Mouse (Mus musculus): ENCODE measurements around the gene Tbc1d20. TPM values are rescaled to one million over a fixed set of nuclear protein-coding genes. Genes with fewer than 3 reads are reported as not detected.

The Tbc1d20 gene
- polyA plus RNA-seq, 1 experiment from 2014 or later, result 41.8 TPM

DNA sequence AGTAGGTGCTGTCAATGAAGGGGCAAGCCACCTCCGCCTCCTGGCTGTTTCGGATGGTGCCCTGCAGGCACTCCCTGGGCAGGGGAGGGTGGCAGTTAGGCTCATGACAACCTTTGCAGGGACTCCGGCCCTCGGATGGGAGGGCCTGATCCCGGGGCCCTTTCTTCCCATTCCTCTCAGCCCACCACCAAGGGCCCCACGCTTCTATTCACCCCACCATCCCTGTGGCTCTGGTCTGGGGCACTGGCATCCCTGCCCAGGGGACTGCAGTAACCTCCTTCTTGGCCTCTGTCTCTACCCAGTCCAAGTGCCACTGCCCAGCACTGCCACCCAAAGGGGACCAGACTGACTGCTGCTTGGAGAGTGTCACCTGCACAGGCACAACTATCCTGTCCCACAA lies 28.6 kb downstream of the Tbc1d20 start:
- Histone ChIP-seq H3K9me3 (ENCODE audit: low read length) (no peaks in the 10 kb centered on the region), H3K9ac (replicated peaks; ENCODE audit: low read length) (no peak overlapping the region), H3K27me3 (ENCODE audit: insufficient read depth, low read length) (no peaks in the 10 kb centered on the region), H3K36me3 (ENCODE audit: insufficient read depth, low read length) (peaks cover 65% of the 10 kb centered on the region), H3K27ac (ENCODE audit: low read length) (no peak overlapping the region), H3K4me2 (replicated peaks; ENCODE audit: low read depth, low read length) (no peak overlapping the region), H3K4me3 (ENCODE audit: low read length) (no peak overlapping the region), H3K4me1 (ENCODE audit: insufficient read depth, low read length) (no peaks in the 10 kb centered on the region)
- ATAC-seq (ENCODE audit: low FRiP score, low TSS enrichment), result no peak
- 90% methylated on average over 6 of the region's 6 CpGs for WGBS

DNA sequence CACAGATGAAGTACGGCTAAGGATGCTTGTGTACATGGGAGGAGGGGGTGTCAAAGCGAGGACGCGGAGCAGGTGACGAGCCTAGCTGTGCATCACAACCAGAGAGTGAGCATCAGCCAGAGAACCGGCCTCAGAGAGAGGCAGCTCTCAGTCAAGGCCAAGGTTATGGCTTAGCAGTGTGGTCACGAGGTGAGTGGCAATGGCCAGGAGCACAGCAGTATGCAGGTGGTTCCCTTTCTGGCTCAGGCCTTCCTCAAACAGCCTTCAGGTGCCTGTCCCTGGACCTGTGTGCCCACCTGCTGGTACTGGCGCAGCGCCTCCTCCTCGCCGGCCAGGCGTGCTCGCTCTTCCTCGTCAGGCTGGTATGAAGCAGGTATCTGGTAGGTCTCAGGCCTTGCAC lies 30.3 kb downstream of the Tbc1d20 start:
- H3K9ac ChIP-seq (replicated peaks; ENCODE audit: low read length), result no peak overlapping the region
- no peak overlapping the region for H3K4me3 ChIP-seq (ENCODE audit: low read length)
- no peaks in the 10 kb centered on the region for H3K4me1 ChIP-seq (ENCODE audit: insufficient read depth, low read length)
- no peaks in the 10 kb centered on the region for H3K27me3 ChIP-seq (ENCODE audit: insufficient read depth, low read length)
- no peaks in the 10 kb centered on the region for H3K9me3 ChIP-seq (ENCODE audit: low read length)
- 92% methylated on average over 14 of the region's 14 CpGs for WGBS
- no peak overlapping the region for H3K27ac ChIP-seq (ENCODE audit: low read length)
- H3K36me3 ChIP-seq (ENCODE audit: insufficient read depth, low read length), result peaks cover 52% of the 10 kb centered on the region
- H3K4me2 ChIP-seq (replicated peaks; ENCODE audit: low read depth, low read length), result no peak overlapping the region
- no peak for ATAC-seq (ENCODE audit: low FRiP score, low TSS enrichment)

DNA sequence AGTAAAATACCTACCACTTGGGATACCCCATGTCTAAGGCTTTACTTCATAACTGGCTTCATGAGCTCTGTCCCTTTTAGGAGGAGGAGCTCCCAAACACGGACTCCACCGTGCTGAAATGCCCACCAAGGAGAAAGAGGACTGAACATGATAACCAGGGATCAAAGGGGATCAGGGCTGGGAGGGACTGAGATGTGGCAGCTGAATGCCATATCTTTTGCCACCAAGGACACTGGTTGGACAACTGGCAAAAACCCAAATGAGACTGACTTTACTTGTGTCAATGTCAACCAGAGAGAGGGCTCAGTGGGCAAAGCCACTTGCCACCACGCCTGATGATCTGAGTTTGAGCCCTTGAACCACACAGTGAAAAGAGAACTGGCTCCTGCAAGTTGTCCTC lies 31.2 kb downstream of the Tbc1d20 start:
- ATAC-seq (ENCODE audit: low FRiP score, low TSS enrichment), result no peak
- peaks cover 48% of the 10 kb centered on the region for H3K36me3 ChIP-seq (ENCODE audit: insufficient read depth, low read length)

DNA sequence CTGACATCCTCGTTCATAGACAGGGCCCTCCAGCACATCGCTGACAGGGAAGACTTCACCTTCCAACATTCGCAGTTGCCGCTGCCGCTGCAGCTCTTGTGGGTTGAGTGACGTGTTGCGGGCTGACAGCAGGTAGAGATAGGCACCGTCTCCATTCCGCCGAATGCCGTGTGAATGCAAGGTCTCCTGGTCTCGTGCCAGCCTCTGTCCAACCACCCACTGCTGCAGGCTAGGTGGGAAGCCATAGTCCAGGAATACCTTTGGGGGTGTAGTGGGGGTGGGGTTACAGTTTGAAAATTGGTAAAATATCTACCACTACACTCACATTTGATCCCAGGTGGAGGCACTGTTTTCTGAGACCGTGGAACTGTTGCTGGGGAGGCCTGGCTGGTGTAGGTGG lies 32.5 kb downstream of the Tbc1d20 start:
- no peak overlapping the region for H3K4me2 ChIP-seq (replicated peaks; ENCODE audit: low read depth, low read length)
- H3K4me3 ChIP-seq (ENCODE audit: low read length), result no peak overlapping the region
- H3K27me3 ChIP-seq (ENCODE audit: insufficient read depth, low read length), result no peaks in the 10 kb centered on the region

More for the DNA sequence above, 31.2 kb downstream of the Tbc1d20 start:
- no peak overlapping the region for H3K4me3 ChIP-seq (ENCODE audit: low read length)
- H3K9ac ChIP-seq (replicated peaks; ENCODE audit: low read length), result no peak overlapping the region
- 90% methylated on average over 3 of the region's 3 CpGs for WGBS
- 0 out of 2 replicates have a peak, but pooled peaks cover 1% of the 10 kb centered on the region for H3K4me1 ChIP-seq (ENCODE audit: insufficient read depth, low read length)
- no peaks in the 10 kb centered on the region for H3K27me3 ChIP-seq (ENCODE audit: insufficient read depth, low read length)
- no peak overlapping the region for H3K27ac ChIP-seq (ENCODE audit: low read length)
- H3K9me3 ChIP-seq (ENCODE audit: low read length), result no peaks in the 10 kb centered on the region
- no peak overlapping the region for H3K4me2 ChIP-seq (replicated peaks; ENCODE audit: low read depth, low read length)

DNA sequence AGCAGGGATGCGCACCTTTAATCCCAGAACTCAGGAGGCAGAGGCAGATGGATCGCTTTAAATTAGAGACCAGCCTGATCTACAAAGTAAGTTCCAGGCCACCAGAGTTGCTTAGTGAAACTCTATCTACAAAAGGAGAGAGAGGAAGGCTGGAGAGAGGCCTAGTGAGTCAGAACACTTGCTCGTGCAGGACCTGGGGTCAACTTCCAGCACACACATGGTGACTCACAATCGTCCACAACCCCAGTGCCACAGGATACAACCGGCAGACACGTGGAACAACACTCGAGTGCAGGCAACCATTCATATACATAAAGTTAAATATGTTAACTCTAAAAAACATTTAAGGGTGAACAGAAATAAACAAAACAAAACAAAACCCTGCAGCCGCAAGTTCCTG lies 33.0 kb downstream of the Tbc1d20 start:
- no peak for ATAC-seq (ENCODE audit: low FRiP score, low TSS enrichment)
- peaks cover 19% of the 10 kb centered on the region for H3K4me1 ChIP-seq (ENCODE audit: insufficient read depth, low read length)
- H3K36me3 ChIP-seq (ENCODE audit: insufficient read depth, low read length), result peaks cover 44% of the 10 kb centered on the region
- no peak overlapping the region for H3K27ac ChIP-seq (ENCODE audit: low read length)
- WGBS, result 85% methylated on average over 8 of the region's 8 CpGs
- H3K4me2 ChIP-seq (replicated peaks; ENCODE audit: low read depth, low read length), result no peak overlapping the region
- H3K27me3 ChIP-seq (ENCODE audit: insufficient read depth, low read length), result no peaks in the 10 kb centered on the region
- H3K9me3 ChIP-seq (ENCODE audit: low read length), result no peaks in the 10 kb centered on the region
- H3K9ac ChIP-seq (replicated peaks; ENCODE audit: low read length), result no peak overlapping the region
- H3K4me3 ChIP-seq (ENCODE audit: low read length), result no peak overlapping the region

More for the DNA sequence above, 32.5 kb downstream of the Tbc1d20 start:
- Histone ChIP-seq H3K36me3 (ENCODE audit: insufficient read depth, low read length) (peaks cover 44% of the 10 kb centered on the region), H3K9ac (replicated peaks; ENCODE audit: low read length) (no peak overlapping the region), H3K9me3 (ENCODE audit: low read length) (no peaks in the 10 kb centered on the region), H3K4me1 (ENCODE audit: insufficient read depth, low read length) (peaks cover 14% of the 10 kb centered on the region), H3K27ac (ENCODE audit: low read length) (no peak overlapping the region)
- 93% methylated on average over 13 of the region's 13 CpGs for WGBS
- ATAC-seq (ENCODE audit: low FRiP score, low TSS enrichment), result no peak

DNA sequence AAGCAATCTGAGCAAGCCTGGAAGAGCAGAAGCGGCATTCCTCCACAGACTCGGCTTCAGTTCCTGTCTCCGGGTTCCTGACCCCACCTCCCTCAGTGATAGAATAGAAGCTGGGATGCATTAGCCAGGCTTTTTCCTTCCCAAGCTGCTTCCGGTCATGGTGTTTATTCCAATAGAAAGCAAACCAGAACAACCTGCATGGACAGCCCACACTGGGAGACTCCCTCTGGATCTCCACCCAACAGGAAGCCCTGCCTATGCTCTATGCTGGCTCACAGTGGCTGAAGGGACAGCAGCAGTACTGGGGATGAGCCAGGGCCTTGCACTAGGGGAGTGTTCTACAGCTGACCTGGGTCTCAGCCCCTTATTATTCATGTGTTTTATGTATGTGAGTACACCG lies 34.4 kb downstream of the Tbc1d20 start:
- ATAC-seq (ENCODE audit: low FRiP score, low TSS enrichment), result no peak
- Histone ChIP-seq H3K27me3 (ENCODE audit: insufficient read depth, low read length) (no peaks in the 10 kb centered on the region), H3K4me2 (replicated peaks; ENCODE audit: low read depth, low read length) (no peak overlapping the region), H3K4me3 (ENCODE audit: low read length) (no peak overlapping the region), H3K9me3 (ENCODE audit: low read length) (no peaks in the 10 kb centered on the region), H3K4me1 (ENCODE audit: insufficient read depth, low read length) (peaks cover 23% of the 10 kb centered on the region), H3K27ac (ENCODE audit: low read length) (no peak overlapping the region), H3K36me3 (ENCODE audit: insufficient read depth, low read length) (peaks cover 32% of the 10 kb centered on the region), H3K9ac (replicated peaks; ENCODE audit: low read length) (no peak overlapping the region)
- 58% methylated on average over 5 of the region's 5 CpGs for WGBS

DNA sequence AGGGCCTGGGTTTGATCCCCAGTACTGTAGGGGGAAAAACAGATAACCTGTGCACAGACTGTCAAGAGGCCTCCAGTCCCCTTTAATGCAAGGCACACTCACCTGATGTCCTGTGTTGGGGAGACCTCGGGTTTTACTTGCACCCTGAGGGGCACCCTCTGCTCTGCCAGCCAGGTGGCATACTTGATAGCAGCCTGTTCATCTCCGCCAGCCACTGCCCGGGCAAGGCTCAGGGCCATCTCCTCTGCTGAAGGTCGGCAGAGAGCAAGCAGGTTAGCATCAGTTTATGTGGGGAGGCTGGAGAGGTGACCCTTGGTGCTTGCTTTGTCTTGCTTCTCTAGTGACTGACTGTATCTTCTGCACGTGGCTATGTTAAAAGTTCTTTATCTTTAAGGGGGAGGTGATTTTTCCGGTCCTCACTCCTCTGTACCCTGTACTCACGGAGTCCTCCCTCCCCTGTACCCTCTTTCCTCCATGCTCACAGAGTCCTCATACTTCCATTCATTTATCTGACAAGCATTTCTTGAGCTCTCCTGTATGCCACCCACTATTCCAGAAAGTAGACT lies 37.3 kb downstream of the Tbc1d20 start:
- Histone ChIP-seq H3K4me2 (replicated peaks; ENCODE audit: low read depth, low read length) (peak overlapping the region; percentile 90), H3K27ac (ENCODE audit: low read length) (no peak overlapping the region), H3K9ac (replicated peaks; ENCODE audit: low read length) (peak overlapping the region; percentile 93), H3K27me3 (ENCODE audit: insufficient read depth, low read length) (no peaks in the 10 kb centered on the region), H3K4me1 (ENCODE audit: insufficient read depth, low read length) (peaks cover 23% of the 10 kb centered on the region), H3K4me3 (ENCODE audit: low read length) (peak overlapping the region; percentile 88), H3K9me3 (ENCODE audit: low read length) (no peaks in the 10 kb centered on the region), H3K36me3 (ENCODE audit: insufficient read depth, low read length) (peaks cover 10% of the 10 kb centered on the region)
- ATAC-seq (ENCODE audit: low FRiP score, low TSS enrichment), result no peak
- 67% methylated on average over 7 of the region's 7 CpGs for WGBS

DNA sequence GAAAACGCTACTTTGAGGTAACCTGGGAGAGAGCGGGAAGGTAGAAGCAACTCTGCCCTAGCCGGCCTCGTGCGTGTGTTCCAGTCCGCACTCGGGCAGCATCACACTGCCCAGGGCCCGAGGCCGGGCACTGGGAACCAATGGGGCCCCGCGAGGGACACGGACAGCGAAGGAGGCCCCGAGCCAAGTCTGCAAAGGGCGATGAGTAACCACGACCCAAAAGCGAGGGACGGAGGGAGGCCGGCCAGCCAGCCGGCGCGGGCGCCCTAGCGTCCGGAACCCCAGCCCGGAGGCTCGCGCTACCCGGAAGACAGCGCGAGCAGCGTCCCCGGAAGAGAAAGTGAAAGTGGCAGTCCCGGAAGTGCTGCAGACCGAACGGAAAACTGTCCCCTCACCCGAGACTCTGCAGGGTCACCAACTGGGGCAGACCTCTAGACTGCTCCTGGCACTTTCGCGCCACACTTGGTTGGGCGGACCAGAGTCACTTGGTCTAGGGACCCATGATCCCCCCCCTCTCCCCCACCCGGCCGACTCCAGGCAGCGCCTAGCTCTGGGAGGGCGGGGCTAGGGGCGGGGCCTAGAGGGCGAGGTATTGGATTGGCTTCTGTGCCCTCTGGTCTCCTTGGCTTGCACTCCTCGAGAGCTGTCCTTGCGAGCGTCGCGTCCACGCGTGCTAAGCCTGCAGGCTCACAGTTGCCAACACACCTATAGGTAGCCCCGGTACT lies 38.6 kb downstream of the Tbc1d20 start, which contains the start of gene Rbck1:
TSS of gene Rbck1 (minus strand) at position 553 of the 725 bp plus-strand sequence.
- peak; percentile 96 for ATAC-seq (ENCODE audit: low FRiP score, low TSS enrichment)
- H3K9ac ChIP-seq (replicated peaks; ENCODE audit: low read length), result peak within 1 kb of the TSS; percentile 93
- WGBS, result under 1% methylated on average over 54 of the region's 54 CpGs

DNA sequence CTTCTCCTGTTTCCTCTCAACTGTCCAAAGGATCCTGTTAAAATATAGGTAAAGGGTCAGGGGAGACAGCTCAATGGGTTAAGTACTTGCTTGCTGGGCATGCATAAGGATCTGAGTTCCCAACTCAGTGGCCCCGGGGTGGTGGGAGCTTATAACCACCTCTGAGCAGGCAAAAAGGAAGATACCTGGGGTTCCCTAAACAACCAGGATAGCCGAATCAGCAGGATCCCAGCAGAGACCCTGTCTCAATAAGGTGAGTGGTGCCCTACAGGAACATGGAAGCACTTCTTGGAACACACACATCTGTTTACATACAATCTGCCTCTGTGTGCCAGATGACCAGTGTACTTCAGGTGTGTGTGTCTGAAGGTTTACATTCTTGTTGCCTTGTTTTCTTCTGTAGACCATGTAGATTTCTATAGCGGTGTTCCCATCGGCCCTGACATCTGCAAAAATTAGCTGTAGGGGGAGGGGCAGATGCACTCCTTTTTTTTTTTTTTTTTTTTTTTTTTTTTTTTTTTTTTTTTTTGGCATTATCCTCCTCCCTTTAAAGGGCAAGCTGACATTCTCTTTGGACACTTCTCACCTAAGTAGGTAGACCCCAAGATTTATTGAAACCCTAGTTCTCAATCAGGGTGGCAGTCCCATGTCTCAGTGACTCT lies 39.8 kb downstream of the Tbc1d20 start:
- H3K4me2 ChIP-seq (replicated peaks; ENCODE audit: low read depth, low read length), result no peak overlapping the region

More for the DNA sequence above, 38.6 kb downstream of the Tbc1d20 start, which contains the start of gene Rbck1:
- Histone ChIP-seq H3K4me1 (ENCODE audit: insufficient read depth, low read length) (peaks cover 23% of the 10 kb centered on the region), H3K27me3 (ENCODE audit: insufficient read depth, low read length) (no peaks in the 10 kb centered on the region), H3K9me3 (ENCODE audit: low read length) (no peaks in the 10 kb centered on the region), H3K27ac (ENCODE audit: low read length) (peak within 1 kb of the TSS; percentile 93), H3K36me3 (ENCODE audit: insufficient read depth, low read length) (peaks cover 3% of the 10 kb centered on the region; the same call in 1 of the 2 replicates), H3K4me2 (replicated peaks; ENCODE audit: low read depth, low read length) (peak within 1 kb of the TSS; percentile 90), H3K4me3 (ENCODE audit: low read length) (peak within 1 kb of the TSS; percentile 88)

More for the DNA sequence above, 39.8 kb downstream of the Tbc1d20 start:
- Histone ChIP-seq H3K9me3 (ENCODE audit: low read length) (no peaks in the 10 kb centered on the region), H3K27ac (ENCODE audit: low read length) (no peak overlapping the region), H3K27me3 (ENCODE audit: insufficient read depth, low read length) (no peaks in the 10 kb centered on the region), H3K9ac (replicated peaks; ENCODE audit: low read length) (no peak overlapping the region), H3K36me3 (ENCODE audit: insufficient read depth, low read length) (no peaks in the 10 kb centered on the region), H3K4me3 (ENCODE audit: low read length) (no peak overlapping the region), H3K4me1 (ENCODE audit: insufficient read depth, low read length) (peaks cover 23% of the 10 kb centered on the region)
- no peak for ATAC-seq (ENCODE audit: low FRiP score, low TSS enrichment)
- 77% methylated on average over 4 of the region's 4 CpGs for WGBS
